Mouse (Mus musculus): ENCODE measurements around the gene Mrpl45.

The Mrpl45 gene

GRCm38 (mm10) chr11:97331231-97332190 lies 16.0 kb downstream of the Mrpl45 start:
- DNase-seq (ENCODE audit: extremely low spot score, low spot score) = no peak

GRCm38 (mm10) chr11:97333044-97333443 lies 17.5 kb downstream of the Mrpl45 start:
- DNase-seq (ENCODE audit: extremely low spot score, low spot score) = no peak

GRCm38 (mm10) chr11:97333896-97334295 lies 18.4 kb downstream of the Mrpl45 start:
- DNase-seq (ENCODE audit: extremely low spot score, low spot score) = no peak

GRCm38 (mm10) chr11:97334400-97334799 lies 18.9 kb downstream of the Mrpl45 start:
- DNase-seq (ENCODE audit: extremely low spot score, low spot score) = no peak

- DNase-seq (ENCODE audit: extremely low spot score, low spot score) = no peak
Measured at GRCm38 (mm10) chr11:97336238-97336637, 20.7 kb downstream of the Mrpl45 start.

- no peak for DNase-seq (ENCODE audit: extremely low spot score, low spot score)
Measured at GRCm38 (mm10) chr11:97336751-97337345, 21.3 kb downstream of the Mrpl45 start.

GRCm38 (mm10) chr11:97337363-97337762 lies 21.8 kb downstream of the Mrpl45 start:
- no peak for DNase-seq (ENCODE audit: extremely low spot score, low spot score)

GRCm38 (mm10) chr11:97338302-97338976 lies 22.9 kb downstream of the Mrpl45 start:
- no peak for DNase-seq (ENCODE audit: extremely low spot score, low spot score)

GRCm38 (mm10) chr11:97338977-97339315 lies 23.4 kb downstream of the Mrpl45 start:
- DNase-seq (ENCODE audit: extremely low spot score, low spot score) = no peak

- no peak for DNase-seq (ENCODE audit: extremely low spot score, low spot score)
Measured at GRCm38 (mm10) chr11:97343175-97343574, 27.7 kb downstream of the Mrpl45 start.

- no peak for DNase-seq (ENCODE audit: extremely low spot score, low spot score)
Measured at GRCm38 (mm10) chr11:97343619-97344018, 28.1 kb downstream of the Mrpl45 start.

GRCm38 (mm10) chr11:97345446-97345845 lies 29.9 kb downstream of the Mrpl45 start:
- DNase-seq (ENCODE audit: extremely low spot score, low spot score) = no peak

GRCm38 (mm10) chr11:97346383-97346782 lies 30.9 kb downstream of the Mrpl45 start:
- no peak for DNase-seq (ENCODE audit: extremely low spot score, low spot score)

- DNase-seq (ENCODE audit: extremely low spot score, low spot score) = no peak
Measured at GRCm38 (mm10) chr11:97347291-97347690, 31.8 kb downstream of the Mrpl45 start.

- DNase-seq (ENCODE audit: extremely low spot score, low spot score) = peak; percentile 52
Measured at GRCm38 (mm10) chr11:97350035-97350434, 34.5 kb downstream of the Mrpl45 start.

- DNase-seq (ENCODE audit: extremely low spot score, low spot score) = no peak
Measured at GRCm38 (mm10) chr11:97352027-97352684, 36.6 kb downstream of the Mrpl45 start, which contains the start of gene Gpr179. Gene Gpr179 (minus strand): TSS chr11:97352077.

- no peak for DNase-seq (ENCODE audit: extremely low spot score, low spot score)
Measured at GRCm38 (mm10) chr11:97352935-97353597, 37.5 kb downstream of the Mrpl45 start.

GRCm38 (mm10) chr11:97354646-97355045 lies 39.1 kb downstream of the Mrpl45 start:
- DNase-seq (ENCODE audit: extremely low spot score, low spot score) = no peak

- DNase-seq (ENCODE audit: extremely low spot score, low spot score) = no peak
Measured at GRCm38 (mm10) chr11:97355247-97355646, 39.7 kb downstream of the Mrpl45 start.

GRCm38 (mm10) chr11:97357663-97358062 lies 42.1 kb downstream of the Mrpl45 start:
- DNase-seq (ENCODE audit: extremely low spot score, low spot score) = peak; percentile 59

Measured in neural tube, embryonic 10.5 days (tissue).